Mouse (Mus musculus) neutrophil, adult 59 days (primary cell): Measurements from ENCODE around the gene Fbll1. TPM values are rescaled to one million over a fixed set of nuclear protein-coding genes. Genes with fewer than 3 reads are reported as not detected.

ENCODE experiments used
- total RNA-seq, 2 experiments: library from RNA; stranded (reverse); gene quantifications; 1 replicate in 1 of 2; 2 replicates in 1 of 2; pipeline ENCODE4 v1.2.4; 2023

The Fbll1 gene
- total RNA-seq, result not detected

GRCm38 (mm10) chr11:35798874-35799273 is at the start of gene Fbll1:
Fbll1 (minus strand) TSS chr11:35798884.

GRCm38 (mm10) chr11:35834022-35834760 is 35.5 kb upstream of the Fbll1 start, which contains the start of gene Rars:
Rars (minus strand) TSS chr11:35834506.

DNA sequence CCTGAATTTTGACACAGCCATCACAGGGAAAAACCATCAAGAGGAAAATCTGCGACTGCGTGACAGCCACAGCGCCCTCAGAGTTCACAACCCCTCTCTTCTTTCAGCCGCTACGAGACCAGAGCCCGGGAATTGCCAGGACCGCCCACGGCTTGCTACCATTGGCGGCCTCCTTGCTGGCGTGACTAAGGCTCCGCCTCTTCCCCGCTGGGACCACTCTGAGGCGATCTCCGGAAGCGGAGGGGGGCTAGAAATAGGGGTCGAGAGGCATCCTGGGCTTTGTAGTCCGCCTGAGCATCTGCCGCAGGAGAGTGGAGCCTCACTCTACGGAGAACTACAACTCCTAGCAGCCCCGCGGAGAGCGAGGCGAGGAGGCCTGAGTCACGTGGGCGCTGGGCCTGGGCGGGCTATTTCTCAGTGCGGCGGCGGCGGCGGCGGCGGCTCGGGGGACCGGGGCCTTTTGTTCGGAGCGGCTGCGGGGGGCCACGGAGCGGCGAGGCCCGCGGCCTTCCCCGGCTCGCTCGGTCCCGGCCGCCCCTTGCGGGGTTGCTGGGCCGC is 29.4 kb downstream of the Fbll1 start, which contains the start of gene Pank3:
Gene Pank3, plus strand, starts transcription at position 297 of the 558 bp plus-strand sequence.

Other genes starting within 250 kb of the Fbll1 start
- gene Pank3, start 29.4 kb downstream of the Fbll1 start, total RNA-seq, result 10 to 100 TPM; 14.6 to 16.1 TPM
- 10 to 100 TPM; 33.1 to 39.6 TPM for gene Rars, start 35.6 kb upstream of the Fbll1 start, total RNA-seq
- not detected for gene Wwc1, start 181.6 kb upstream of the Fbll1 start, total RNA-seq